Mouse (Mus musculus): ENCODE measurements at regions not wholly inside any gene's neighbourhood (a gene's known extent, or its start where the extent isn't known, plus 50 kb on each side); places are given as distances from the start of the nearest gene placed in this dataset.

- whole genome bisulfite sequencing: 83% methylated on average over 20 of the region's 20 CpGs
- Histone ChIP-seq H3K27me3 (replicated peaks; ENCODE audit: control insufficient read depth, insufficient read depth, low read length) (no peaks in the 10 kb centered on the region), H3K9me3 (ENCODE audit: control insufficient read depth, low read length) (no peaks in the 10 kb centered on the region), H3K36me3 (ENCODE audit: control insufficient read depth, insufficient read depth, low read length) (no peaks in the 10 kb centered on the region), H3K27ac (ENCODE audit: low read length) (no peak overlapping the region), H3K9ac (ENCODE audit: low read depth, low read length) (no peak overlapping the region), H3K4me1 (ENCODE audit: control insufficient read depth, insufficient read depth, low read length) (no peaks in the 10 kb centered on the region), H3K4me2 (ENCODE audit: low read depth, low read length) (no peak overlapping the region), H3K4me3 (ENCODE audit: low read length) (no peak overlapping the region)
- no peak for ATAC-seq
These were observed 61.9 kb upstream of the Ppp2r5c start for GRCm38 (mm10) chr12:110385031-110385430.

- H3K27me3 ChIP-seq (replicated peaks; ENCODE audit: control insufficient read depth, insufficient read depth, low read length): no peaks in the 10 kb centered on the region
- no peak for ATAC-seq
- no peak overlapping the region for H3K27ac ChIP-seq (ENCODE audit: low read length)
- H3K4me1 ChIP-seq (ENCODE audit: control insufficient read depth, insufficient read depth, low read length): no peaks in the 10 kb centered on the region
- H3K9ac ChIP-seq (ENCODE audit: low read depth, low read length): no peak overlapping the region
- H3K9me3 ChIP-seq (ENCODE audit: control insufficient read depth, low read length): no peaks in the 10 kb centered on the region
- no peak overlapping the region for H3K4me3 ChIP-seq (ENCODE audit: low read length)
- no peaks in the 10 kb centered on the region for H3K36me3 ChIP-seq (ENCODE audit: control insufficient read depth, insufficient read depth, low read length)
- 87% methylated on average over 20 of the region's 20 CpGs for WGBS
- no peak overlapping the region for H3K4me2 ChIP-seq (ENCODE audit: low read depth, low read length)
These were observed 60.9 kb upstream of the Ppp2r5c start for GRCm38 (mm10) chr12:110385801-110386599.

- no peak for ATAC-seq
- WGBS: 72% methylated on average over 11 of the region's 11 CpGs
- H3K27ac ChIP-seq (ENCODE audit: low read length): no peak overlapping the region
- H3K27me3 ChIP-seq (replicated peaks; ENCODE audit: control insufficient read depth, insufficient read depth, low read length): no peaks in the 10 kb centered on the region
- H3K9me3 ChIP-seq (ENCODE audit: control insufficient read depth, low read length): no peaks in the 10 kb centered on the region
- H3K4me2 ChIP-seq (ENCODE audit: low read depth, low read length): no peak overlapping the region
- no peaks in the 10 kb centered on the region for H3K4me1 ChIP-seq (ENCODE audit: control insufficient read depth, insufficient read depth, low read length)
- H3K4me3 ChIP-seq (ENCODE audit: low read length): no peak overlapping the region
- no peak overlapping the region for H3K9ac ChIP-seq (ENCODE audit: low read depth, low read length)
- H3K36me3 ChIP-seq (ENCODE audit: control insufficient read depth, insufficient read depth, low read length): no peaks in the 10 kb centered on the region
These were observed 59.9 kb upstream of the Ppp2r5c start for GRCm38 (mm10) chr12:110387056-110387455.

GRCm38 (mm10) chr12:110387567-110387966 is 59.4 kb upstream of the Ppp2r5c start:
- H3K27me3 ChIP-seq (replicated peaks; ENCODE audit: control insufficient read depth, insufficient read depth, low read length): no peaks in the 10 kb centered on the region
- no peaks in the 10 kb centered on the region for H3K36me3 ChIP-seq (ENCODE audit: control insufficient read depth, insufficient read depth, low read length)
- no peak overlapping the region for H3K4me2 ChIP-seq (ENCODE audit: low read depth, low read length)
- no peak overlapping the region for H3K4me3 ChIP-seq (ENCODE audit: low read length)
- no peak for ATAC-seq
- H3K9ac ChIP-seq (ENCODE audit: low read depth, low read length): no peak overlapping the region
- H3K9me3 ChIP-seq (ENCODE audit: control insufficient read depth, low read length): no peaks in the 10 kb centered on the region
- H3K4me1 ChIP-seq (ENCODE audit: control insufficient read depth, insufficient read depth, low read length): no peaks in the 10 kb centered on the region
- no peak overlapping the region for H3K27ac ChIP-seq (ENCODE audit: low read length)
- 76% methylated on average over 4 of the region's 4 CpGs for WGBS

- no peak overlapping the region for H3K4me3 ChIP-seq (ENCODE audit: low read length)
- no peak overlapping the region for H3K27ac ChIP-seq (ENCODE audit: low read length)
- H3K9ac ChIP-seq (ENCODE audit: low read depth, low read length): no peak overlapping the region
- no peak for ATAC-seq
- H3K27me3 ChIP-seq (replicated peaks; ENCODE audit: control insufficient read depth, insufficient read depth, low read length): no peaks in the 10 kb centered on the region
- no peaks in the 10 kb centered on the region for H3K36me3 ChIP-seq (ENCODE audit: control insufficient read depth, insufficient read depth, low read length)
- H3K9me3 ChIP-seq (ENCODE audit: control insufficient read depth, low read length): no peaks in the 10 kb centered on the region
- H3K4me1 ChIP-seq (ENCODE audit: control insufficient read depth, insufficient read depth, low read length): no peaks in the 10 kb centered on the region
- 70% methylated on average over 12 of the region's 12 CpGs for WGBS
- H3K4me2 ChIP-seq (ENCODE audit: low read depth, low read length): no peak overlapping the region
These were observed 57.5 kb upstream of the Ppp2r5c start for GRCm38 (mm10) chr12:110389439-110389838.

GRCm38 (mm10) chr12:110391464-110391863 is 55.5 kb upstream of the Ppp2r5c start:
- no peaks in the 10 kb centered on the region for H3K4me1 ChIP-seq (ENCODE audit: control insufficient read depth, insufficient read depth, low read length)
- H3K9ac ChIP-seq (ENCODE audit: low read depth, low read length): no peak overlapping the region
- no peaks in the 10 kb centered on the region for H3K27me3 ChIP-seq (replicated peaks; ENCODE audit: control insufficient read depth, insufficient read depth, low read length)
- ATAC-seq: no peak
- H3K4me3 ChIP-seq (ENCODE audit: low read length): no peak overlapping the region
- H3K4me2 ChIP-seq (ENCODE audit: low read depth, low read length): no peak overlapping the region
- WGBS: 66% methylated on average over 8 of the region's 8 CpGs
- H3K9me3 ChIP-seq (ENCODE audit: control insufficient read depth, low read length): no peaks in the 10 kb centered on the region
- no peaks in the 10 kb centered on the region for H3K36me3 ChIP-seq (ENCODE audit: control insufficient read depth, insufficient read depth, low read length)
- H3K27ac ChIP-seq (ENCODE audit: low read length): no peak overlapping the region

GRCm38 (mm10) chr12:110393555-110393954 is 53.4 kb upstream of the Ppp2r5c start:
- Histone ChIP-seq H3K9ac (ENCODE audit: low read depth, low read length) (no peak overlapping the region), H3K4me3 (ENCODE audit: low read length) (no peak overlapping the region), H3K27ac (ENCODE audit: low read length) (no peak overlapping the region), H3K4me1 (ENCODE audit: control insufficient read depth, insufficient read depth, low read length) (no peaks in the 10 kb centered on the region), H3K27me3 (replicated peaks; ENCODE audit: control insufficient read depth, insufficient read depth, low read length) (no peaks in the 10 kb centered on the region), H3K36me3 (ENCODE audit: control insufficient read depth, insufficient read depth, low read length) (no peaks in the 10 kb centered on the region), H3K4me2 (ENCODE audit: low read depth, low read length) (no peak overlapping the region), H3K9me3 (ENCODE audit: control insufficient read depth, low read length) (no peaks in the 10 kb centered on the region)
- ATAC-seq: no peak
- WGBS: 78% methylated on average over 7 of the region's 7 CpGs
